16 mouse cellular contexts compared by ENCODE assay signal in the genomic region with DNA sequence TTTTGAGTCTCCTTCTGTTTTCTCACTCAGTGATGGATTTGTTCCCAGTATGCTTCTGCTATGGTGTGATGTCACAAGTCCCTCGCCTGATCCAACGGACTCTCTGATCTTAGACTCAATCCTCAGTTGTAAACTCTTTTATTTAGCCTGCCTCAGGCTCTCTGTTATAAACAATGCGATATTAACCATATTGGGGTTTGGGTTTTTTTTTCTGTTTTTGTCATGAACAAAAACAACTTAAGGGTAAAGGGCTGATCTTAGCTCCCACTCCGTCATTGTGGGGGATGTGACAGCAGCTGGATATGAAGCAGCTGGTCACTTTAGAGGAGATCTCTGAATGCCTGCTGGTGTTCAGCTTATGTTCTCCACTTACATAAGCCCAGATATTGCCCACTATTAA. TPM values are rescaled to one million over a fixed set of nuclear protein-coding genes. Genes with fewer than 3 reads are reported as not detected.
"Had no signal": no experiment of that assay in that cellular context is flagged by ENCODE, and none has a peak within 500 bp of the region (broad histone marks: within the 10 kb centered on the region; RNA-seq: fewer than 3 reads in every experiment).

No protein-coding gene starts in this region.

- H3K4me1 ChIP-seq: intestine, embryonic 15.5 days; limb, embryonic 13.5 days; liver, embryonic 15.5 days; midbrain, embryonic 13.5 days; stomach, embryonic 15.5 days had no signal

- H3K4me2 ChIP-seq: hindbrain, embryonic 14.5 days; intestine, embryonic 15.5 days; limb, embryonic 13.5 days; liver, embryonic 11.5 days; liver, embryonic 15.5 days; midbrain, embryonic 13.5 days; stomach, embryonic 15.5 days had no signal

- H3K9ac ChIP-seq: hindbrain, embryonic 14.5 days; intestine, embryonic 15.5 days; limb, embryonic 13.5 days; liver, embryonic 15.5 days; midbrain, embryonic 13.5 days; stomach, embryonic 15.5 days had no signal

- H3K9me3 ChIP-seq: intestine, embryonic 15.5 days; limb, embryonic 13.5 days; liver, embryonic 15.5 days; midbrain, embryonic 13.5 days; stomach, embryonic 15.5 days had no signal

- ATAC-seq: intestine, embryonic 15.5 days; midbrain, embryonic 13.5 days had no signal

- H3K27ac ChIP-seq: hindbrain, embryonic 14.5 days; intestine, embryonic 15.5 days; limb, embryonic 13.5 days; liver, embryonic 15.5 days; midbrain, embryonic 13.5 days; stomach, embryonic 15.5 days had no signal

- H3K27me3 ChIP-seq: intestine, embryonic 15.5 days; limb, embryonic 13.5 days; liver, embryonic 15.5 days; midbrain, embryonic 13.5 days; stomach, embryonic 15.5 days had no signal

- H3K36me3 ChIP-seq: intestine, embryonic 15.5 days; limb, embryonic 13.5 days; liver, embryonic 15.5 days; midbrain, embryonic 13.5 days; stomach, embryonic 15.5 days had no signal

- DNase-seq: kidney, adult 18-20 months; kidney, postnatal 36 days; left cerebral cortex, postnatal 4 days; right cerebral cortex, postnatal 14 days; thymus, adult 2 months; thymus, postnatal 25 days had no signal

- H3K4me3 ChIP-seq: intestine, embryonic 15.5 days; limb, embryonic 13.5 days; liver, embryonic 15.5 days; midbrain, embryonic 13.5 days; stomach, embryonic 15.5 days had no signal

RNA-seq across cellular contexts. Expression of gene Nmu, which starts 48.1 kb away (rescaled TPM):
- polyA plus RNA-seq: liver, embryonic 11.5 days; liver, embryonic 15.5 days; midbrain, embryonic 13.5 days; spleen, adult 2 months; testis, adult 2 months; thymus, adult 2 months; urinary bladder, adult 2 months had no signal
